Mouse (Mus musculus): ENCODE data around the gene Galnt9. TPM values are rescaled to one million over a fixed set of nuclear protein-coding genes. Genes with fewer than 3 reads are reported as not detected.

Gene Galnt9
- total RNA-seq, 4 experiments from 2014 or later = 61.9 to 87.7 (median 73.3) TPM

GRCm38 (mm10) chr5:110582647-110583538, 38.7 kb downstream of the Galnt9 start:
- DNase-seq (ENCODE audit: low spot score in 2 of 2) = no peak

GRCm38 (mm10) chr5:110587467-110587866, 43.3 kb downstream of the Galnt9 start:
- no peak for DNase-seq (ENCODE audit: low spot score in 2 of 2)

GRCm38 (mm10) chr5:110589833-110590232, 45.7 kb downstream of the Galnt9 start:
- DNase-seq (ENCODE audit: low spot score in 2 of 2) = no peak

DNA sequence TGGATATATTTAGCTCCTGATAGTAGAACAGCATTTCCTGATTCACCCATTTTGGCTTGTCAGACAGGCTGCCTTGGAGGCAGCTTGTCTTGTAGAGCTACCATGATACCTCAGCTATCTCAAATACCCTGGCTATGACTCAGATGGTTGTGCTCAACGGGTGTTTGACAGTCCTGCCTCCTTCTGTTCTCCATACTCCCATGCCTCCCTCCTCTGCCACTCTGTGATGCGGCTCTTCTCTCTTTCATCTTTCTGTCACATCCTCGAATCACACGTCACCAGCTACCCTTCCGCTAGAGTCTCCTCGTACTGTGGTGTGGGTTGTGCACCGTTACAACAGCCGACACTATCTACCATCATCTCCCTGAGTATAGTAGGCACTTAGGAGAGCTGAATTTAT, 50.3 kb downstream of the Galnt9 start:
- DNase-seq (ENCODE audit: low spot score in 2 of 2) = peak in 1 of 2 experiments; percentile 42

GRCm38 (mm10) chr5:110595341-110595740, 51.2 kb downstream of the Galnt9 start:
- peak in 1 of 2 experiments; percentile 75 for DNase-seq (ENCODE audit: low spot score in 2 of 2)

DNA sequence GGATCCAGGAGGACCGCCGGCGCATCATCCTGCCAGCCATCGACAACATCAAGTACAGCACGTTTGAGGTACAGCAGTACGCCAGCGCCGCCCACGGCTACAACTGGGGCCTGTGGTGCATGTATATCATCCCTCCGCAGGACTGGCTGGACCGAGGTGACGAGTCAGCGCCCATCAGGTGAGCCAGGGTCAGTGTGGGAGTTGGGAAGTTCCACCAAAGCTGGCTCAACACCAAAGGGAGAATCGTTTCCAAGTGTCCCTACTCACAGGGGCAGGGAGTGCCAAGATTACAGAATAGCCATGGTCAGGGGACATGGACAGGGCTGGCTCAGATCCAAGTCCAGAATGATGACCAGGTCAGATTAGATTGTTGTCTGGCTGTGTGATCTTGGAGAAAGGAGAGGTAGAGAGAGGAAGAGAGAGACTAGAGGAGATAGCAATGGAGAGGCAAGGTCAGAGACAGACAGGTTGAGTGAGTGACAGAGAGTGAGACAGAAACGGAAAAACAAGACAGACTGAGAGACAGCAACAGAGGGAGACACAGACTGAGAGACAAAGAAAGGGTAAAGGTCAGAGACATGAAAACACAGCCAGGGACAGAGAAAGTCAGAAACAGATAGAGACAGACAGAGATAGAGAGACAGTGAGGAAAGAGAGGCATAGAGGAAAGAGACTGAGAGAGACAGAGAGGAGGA, 52.1 kb downstream of the Galnt9 start:
- DNase-seq (ENCODE audit: low spot score in 2 of 2) = peak in 1 of 2 experiments; percentile 32

DNA sequence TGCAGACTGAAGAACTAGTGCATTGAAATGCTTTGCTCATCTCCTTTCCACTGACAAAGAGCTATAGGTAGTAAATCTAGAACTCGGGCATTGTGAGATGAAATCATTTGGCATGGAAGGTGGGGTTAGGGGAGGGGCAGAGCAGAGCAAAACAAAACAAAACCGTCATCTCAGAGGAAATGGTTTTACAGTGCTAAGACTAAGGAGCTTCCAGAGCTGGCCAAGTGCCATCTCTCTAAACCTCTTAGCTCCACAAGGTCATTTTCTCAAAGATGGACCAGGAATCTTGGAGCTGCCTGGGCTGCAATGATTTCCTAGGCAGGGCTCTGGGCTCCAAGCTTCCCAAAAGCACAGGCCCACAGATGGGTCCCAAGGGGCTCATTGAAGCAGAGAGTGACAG, 53.3 kb downstream of the Galnt9 start:
- no peak for DNase-seq (ENCODE audit: low spot score in 2 of 2)

- peak; percentile 28 to 77 for DNase-seq (ENCODE audit: low spot score in 2 of 2)
Observed at GRCm38 (mm10) chr5:110598298-110599095, 54.3 kb downstream of the Galnt9 start.

DNA sequence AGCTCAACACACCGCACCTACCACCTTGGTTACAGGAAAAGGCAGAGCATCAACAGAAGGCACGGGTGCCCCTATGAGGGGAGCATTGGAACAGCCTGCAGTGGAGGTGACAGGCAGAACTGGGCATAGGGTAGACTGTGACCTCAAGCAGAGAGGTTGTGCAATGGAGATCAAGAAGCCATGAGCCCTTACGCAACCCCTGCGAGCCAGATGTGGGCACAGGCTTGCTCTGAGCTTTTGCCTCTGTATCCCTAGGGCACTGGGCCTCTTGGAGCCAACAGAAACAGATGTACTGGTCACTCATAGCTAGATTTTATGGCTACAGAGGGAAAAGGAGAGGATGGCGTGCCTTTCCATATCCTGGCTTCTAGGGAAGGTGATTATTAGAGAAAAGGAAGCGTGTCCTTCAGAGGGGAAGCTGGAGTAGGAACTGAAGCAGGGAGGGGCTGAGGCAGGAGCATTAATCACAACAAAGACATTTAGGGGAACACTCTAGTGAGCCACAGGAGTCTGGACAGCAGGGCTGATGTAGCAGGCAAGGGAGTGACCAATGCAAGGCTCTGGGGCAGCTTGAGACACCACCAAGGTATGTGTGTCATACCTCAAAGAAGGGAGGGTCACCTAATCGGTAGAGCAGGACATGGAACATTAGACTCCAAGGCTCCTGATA, 59.0 kb downstream of the Galnt9 start:
- DNase-seq (ENCODE audit: low spot score in 2 of 2) = no peak

GRCm38 (mm10) chr5:110604311-110604710, 60.2 kb downstream of the Galnt9 start:
- no peak for DNase-seq (ENCODE audit: low spot score in 2 of 2)

DNA sequence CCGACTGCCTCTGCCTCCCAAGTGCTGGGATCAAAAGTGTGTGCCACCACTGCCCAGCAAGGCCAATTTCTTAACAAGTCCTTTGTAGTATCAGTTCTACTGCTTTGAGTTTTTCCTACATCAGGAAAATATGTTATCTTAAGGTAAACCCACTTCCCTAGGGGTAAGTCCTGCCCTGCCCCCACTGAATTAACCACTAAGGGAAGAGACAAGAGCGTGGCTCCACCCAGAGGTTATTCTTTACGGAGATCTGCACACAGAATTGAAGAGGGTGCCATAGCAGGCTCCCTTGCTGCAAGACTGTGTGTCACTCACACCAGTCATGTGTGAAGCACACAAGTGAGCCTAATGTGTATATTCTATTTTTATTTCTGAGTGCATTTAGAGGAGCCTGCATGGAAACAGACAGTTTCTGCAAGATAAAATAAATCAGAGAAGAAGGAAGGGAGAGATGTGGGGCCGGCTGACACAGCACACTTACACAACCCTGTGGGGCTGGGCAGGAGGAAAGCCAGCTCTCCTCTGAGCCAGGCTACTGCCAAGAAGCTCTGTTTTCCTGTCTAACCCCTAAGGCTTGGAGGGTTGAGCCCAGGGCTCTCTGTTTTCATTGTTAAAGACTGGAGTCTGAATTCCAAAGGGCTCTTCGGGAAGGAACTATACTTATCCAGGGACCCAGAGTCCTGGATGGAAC, 61.5 kb downstream of the Galnt9 start:
- no peak for DNase-seq (ENCODE audit: low spot score in 2 of 2)

DNA sequence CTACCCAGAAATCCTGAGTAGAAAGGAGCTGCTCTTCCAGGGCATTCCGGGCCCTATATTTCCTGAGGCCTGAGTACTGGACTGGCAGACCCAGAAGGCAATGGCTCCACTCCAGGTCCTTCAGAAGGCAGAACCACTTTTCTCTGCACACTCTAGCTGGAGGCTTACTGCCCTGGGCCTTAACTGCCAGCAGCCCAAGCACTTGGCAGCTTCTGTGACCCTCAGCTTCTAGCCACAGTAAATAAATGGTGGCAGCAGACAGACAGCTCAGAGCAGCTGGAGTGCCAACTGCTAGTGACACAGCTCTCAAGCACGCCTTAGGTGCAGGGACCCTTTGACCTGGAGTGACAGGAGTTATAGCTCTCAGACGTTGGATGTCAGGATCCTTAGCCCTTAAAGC, 63.6 kb downstream of the Galnt9 start:
- DNase-seq (ENCODE audit: low spot score in 2 of 2) = no peak

DNA sequence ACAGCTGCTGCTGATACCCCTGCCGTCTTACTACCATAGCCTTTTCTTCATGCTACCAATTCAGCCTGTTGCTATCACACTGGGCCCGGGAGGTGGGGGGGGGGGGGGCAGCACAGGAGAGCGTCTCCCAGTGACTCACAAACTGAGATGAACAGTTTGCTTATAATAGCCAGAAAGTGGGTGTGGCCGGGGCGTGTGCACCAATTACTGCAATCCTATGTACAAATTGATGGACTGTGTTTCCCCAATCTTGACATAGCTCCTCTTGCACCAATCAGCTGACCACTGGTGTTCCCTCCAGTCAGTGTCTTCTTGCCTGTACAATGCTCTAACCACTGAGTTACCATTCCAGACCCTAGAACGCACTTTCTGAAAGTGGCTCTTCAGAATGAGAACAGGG, 64.2 kb downstream of the Galnt9 start:
- DNase-seq (ENCODE audit: low spot score in 2 of 2) = no peak

DNA sequence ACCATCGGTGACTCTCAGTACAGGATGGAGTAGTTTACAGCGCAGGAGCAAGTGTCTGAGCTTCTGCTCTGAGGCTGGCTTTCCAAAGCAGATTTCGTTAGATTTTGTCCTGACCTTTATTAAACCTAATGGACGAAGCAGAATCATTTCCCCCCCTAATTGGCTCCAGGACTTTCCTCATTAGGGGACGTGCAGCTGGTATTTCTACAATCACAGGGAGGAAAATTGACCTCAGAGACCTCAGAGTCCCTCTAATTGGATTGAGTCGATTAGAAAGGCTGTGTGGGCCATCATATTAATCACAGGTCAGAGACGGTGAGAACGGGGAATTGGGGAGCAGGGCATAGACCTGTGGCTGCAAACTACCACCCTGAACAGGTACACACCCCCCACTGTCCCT, 64.8 kb downstream of the Galnt9 start:
- no peak for DNase-seq (ENCODE audit: low spot score in 2 of 2)

DNA sequence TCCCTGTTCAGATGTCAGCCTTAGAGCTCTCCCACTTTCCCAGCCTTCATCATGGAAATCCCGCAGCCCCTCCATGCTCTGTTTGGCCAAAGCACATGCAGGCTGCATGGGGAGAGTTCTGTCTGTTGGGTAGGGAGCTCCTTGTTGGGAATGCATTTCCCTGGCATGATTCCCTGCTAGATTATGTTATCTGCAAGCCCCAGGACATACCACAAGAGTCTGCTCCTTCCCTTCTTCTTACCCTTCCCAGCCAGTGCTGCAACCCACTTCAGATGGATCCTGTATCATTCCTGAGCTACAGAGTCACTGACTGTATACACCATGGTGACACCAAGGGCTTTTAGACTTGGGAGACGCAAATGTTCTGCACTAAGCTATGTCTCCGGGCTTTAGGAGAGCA, 65.3 kb downstream of the Galnt9 start:
- DNase-seq (ENCODE audit: low spot score in 2 of 2) = no peak

- no peak for DNase-seq (ENCODE audit: low spot score in 2 of 2)
Observed at GRCm38 (mm10) chr5:110609868-110610267, 65.7 kb downstream of the Galnt9 start.

- DNase-seq (ENCODE audit: low spot score in 2 of 2) = no peak
Observed at GRCm38 (mm10) chr5:110610484-110610883, 66.3 kb downstream of the Galnt9 start.

GRCm38 (mm10) chr5:110611435-110612158, 67.4 kb downstream of the Galnt9 start:
- DNase-seq (ENCODE audit: low spot score in 2 of 2) = no peak

DNA sequence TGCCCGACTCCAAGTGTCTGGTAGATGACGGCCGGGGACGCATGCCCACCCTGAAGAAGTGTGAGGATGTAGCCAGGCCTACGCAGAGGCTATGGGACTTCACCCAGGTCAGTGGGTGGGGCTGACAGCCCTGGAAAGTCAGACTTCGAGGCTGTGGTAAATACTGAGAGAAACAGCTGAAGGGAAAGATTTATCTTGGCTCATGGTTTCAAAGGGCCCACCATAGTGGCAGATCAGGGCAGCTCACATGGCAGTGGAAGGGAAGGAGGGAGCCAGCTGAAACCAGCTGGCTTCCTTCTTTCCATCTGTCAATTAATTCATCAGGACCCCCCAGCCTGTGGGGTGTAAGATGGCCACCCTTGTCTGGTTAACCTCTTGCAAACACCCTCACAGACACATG, 75.1 kb downstream of the Galnt9 start:
- DNase-seq (ENCODE audit: low spot score in 2 of 2) = no peak

DNA sequence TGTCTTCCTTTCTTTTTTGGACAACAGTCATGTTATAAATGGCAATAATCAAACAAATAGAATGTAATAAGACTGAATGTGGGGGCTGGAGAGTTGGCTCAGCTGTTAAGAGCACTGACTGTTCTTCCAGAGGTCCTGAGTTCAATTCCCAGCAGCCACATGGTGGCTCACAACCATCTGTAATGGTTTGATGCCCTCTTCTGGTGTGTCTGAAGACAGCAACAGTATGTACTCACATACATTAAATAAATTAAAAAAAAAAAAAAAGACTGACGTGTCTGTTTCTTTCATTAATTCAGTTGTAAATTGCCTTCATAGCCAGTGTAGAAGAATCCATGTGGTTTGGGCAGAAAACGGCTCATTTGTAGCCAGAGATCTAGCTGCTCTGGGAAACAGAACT, 80.2 kb downstream of the Galnt9 start:
- DNase-seq (ENCODE audit: low spot score in 2 of 2) = no peak

All from left cerebral cortex, adult 8-10 months (tissue).